Mouse (Mus musculus): ENCODE data around the gene Idh3a.

Gene Idh3a

DNA sequence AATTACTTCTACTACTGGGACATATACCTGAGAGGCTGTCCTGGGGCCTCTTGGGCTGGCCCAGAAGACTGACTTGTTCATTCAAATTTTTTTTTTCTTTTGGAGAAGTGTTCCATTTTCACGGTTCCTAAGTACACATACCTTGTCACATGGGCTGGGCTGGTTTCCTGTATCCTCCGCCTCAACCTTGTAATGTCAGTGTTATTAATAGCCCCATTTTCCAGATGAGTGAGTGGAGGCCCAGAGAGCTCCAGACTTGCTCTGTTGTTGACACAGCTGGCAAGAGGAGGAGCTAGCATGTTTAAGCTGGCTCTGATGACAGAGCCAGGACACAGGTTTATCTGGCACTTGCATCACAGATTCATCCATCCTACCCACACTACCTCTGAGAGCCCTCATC is 61.3 kb downstream of the Idh3a start:
- DNase-seq (ENCODE audit: low spot score): no peak

DNA sequence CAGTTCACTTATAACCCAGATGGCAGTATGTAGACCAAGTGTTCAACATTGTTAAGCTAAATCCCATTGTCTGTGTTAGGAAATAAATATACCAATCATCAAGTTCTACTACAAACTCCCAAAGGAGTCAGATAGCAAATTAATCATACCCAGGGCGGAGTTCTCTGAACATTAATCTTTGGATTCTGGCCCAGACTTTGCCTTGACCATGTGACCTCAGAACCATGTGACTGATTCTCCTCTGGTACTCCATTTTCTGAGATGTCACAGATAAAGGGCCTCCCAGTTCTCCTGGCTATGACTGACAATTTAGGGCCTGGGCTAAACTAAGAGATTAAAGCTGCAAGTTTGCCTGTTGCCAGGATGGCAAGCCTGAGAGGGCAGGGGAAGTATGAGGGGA is 63.2 kb downstream of the Idh3a start:
- no peak for DNase-seq (ENCODE audit: low spot score)

- no peak for DNase-seq (ENCODE audit: low spot score)
These were observed 66.6 kb downstream of the Idh3a start for GRCm38 (mm10) chr9:54652778-54653177.
